Mouse (Mus musculus): ENCODE results near the gene Cfd. TPM values are rescaled to one million over a fixed set of nuclear protein-coding genes. Genes with fewer than 3 reads are reported as not detected.

Cfd gene
- polyA plus RNA-seq, 1 experiment = not detected

- Histone ChIP-seq H3K4me1 (ENCODE audit: control insufficient read depth, insufficient read depth, low read length) (peaks cover 8% of the 10 kb centered on the region), H3K4me3 (ENCODE audit: insufficient read depth, low read length) (peak overlapping the region; percentile 87), H3K27ac (ENCODE audit: insufficient read depth, low read length) (peak overlapping the region; percentile 74)
- TF ChIP-seq CTCF (IDR thresholded peaks at IDR 0.05; ENCODE audit: borderline replicate concordance, insufficient read depth, low read length) = no peak
These were observed 37.5 kb downstream of the Cfd start for GRCm38 (mm10) chr10:79928030-79928694.

- Histone ChIP-seq H3K27ac (ENCODE audit: insufficient read depth, low read length) (no peak overlapping the region), H3K4me1 (ENCODE audit: control insufficient read depth, insufficient read depth, low read length) (peaks cover 12% of the 10 kb centered on the region), H3K4me3 (ENCODE audit: insufficient read depth, low read length) (peak overlapping the region; percentile 87)
- TF ChIP-seq POLR2A (IDR thresholded peaks at IDR 0.05; ENCODE audit: low read depth, low read length) = no peak
- TF ChIP-seq CTCF (IDR thresholded peaks at IDR 0.05; ENCODE audit: borderline replicate concordance, insufficient read depth, low read length) = no peak
These were observed 38.5 kb downstream of the Cfd start for GRCm38 (mm10) chr10:79928907-79929701.

- Histone ChIP-seq H3K4me1 (ENCODE audit: control insufficient read depth, insufficient read depth, low read length) (peaks cover 14% of the 10 kb centered on the region), H3K4me3 (ENCODE audit: insufficient read depth, low read length) (no peak overlapping the region), H3K27ac (ENCODE audit: insufficient read depth, low read length) (no peak overlapping the region)
- TF ChIP-seq POLR2A (IDR thresholded peaks at IDR 0.05; ENCODE audit: low read depth, low read length) (no peak), CTCF (IDR thresholded peaks at IDR 0.05; ENCODE audit: borderline replicate concordance, insufficient read depth, low read length) (no peak)
These were observed 39.5 kb downstream of the Cfd start for GRCm38 (mm10) chr10:79929967-79930825.

GRCm38 (mm10) chr10:79930826-79931186 lies 40.2 kb downstream of the Cfd start:
- TF ChIP-seq CTCF (IDR thresholded peaks at IDR 0.05; ENCODE audit: borderline replicate concordance, insufficient read depth, low read length) (no peak), POLR2A (IDR thresholded peaks at IDR 0.05; ENCODE audit: low read depth, low read length) (no peak)
- H3K4me1 ChIP-seq (ENCODE audit: control insufficient read depth, insufficient read depth, low read length) = peaks cover 14% of the 10 kb centered on the region
- no peak overlapping the region for H3K4me3 ChIP-seq (ENCODE audit: insufficient read depth, low read length)
- no peak overlapping the region for H3K27ac ChIP-seq (ENCODE audit: insufficient read depth, low read length)

GRCm38 (mm10) chr10:79931797-79932196 lies 41.1 kb downstream of the Cfd start:
- Histone ChIP-seq H3K27ac (ENCODE audit: insufficient read depth, low read length) (no peak overlapping the region), H3K4me1 (ENCODE audit: control insufficient read depth, insufficient read depth, low read length) (peaks cover 17% of the 10 kb centered on the region), H3K4me3 (ENCODE audit: insufficient read depth, low read length) (no peak overlapping the region)
- TF ChIP-seq POLR2A (IDR thresholded peaks at IDR 0.05; ENCODE audit: low read depth, low read length) (no peak), CTCF (IDR thresholded peaks at IDR 0.05; ENCODE audit: borderline replicate concordance, insufficient read depth, low read length) (no peak)

GRCm38 (mm10) chr10:79932736-79933135 lies 42.1 kb downstream of the Cfd start:
- H3K27ac ChIP-seq (ENCODE audit: insufficient read depth, low read length) = no peak overlapping the region
- TF ChIP-seq CTCF (IDR thresholded peaks at IDR 0.05; ENCODE audit: borderline replicate concordance, insufficient read depth, low read length) = no peak
- no peak for TF ChIP-seq POLR2A (IDR thresholded peaks at IDR 0.05; ENCODE audit: low read depth, low read length)
- peaks cover 17% of the 10 kb centered on the region for H3K4me1 ChIP-seq (ENCODE audit: control insufficient read depth, insufficient read depth, low read length)
- no peak overlapping the region for H3K4me3 ChIP-seq (ENCODE audit: insufficient read depth, low read length)

- Histone ChIP-seq H3K4me3 (ENCODE audit: insufficient read depth, low read length) (no peak overlapping the region), H3K4me1 (ENCODE audit: control insufficient read depth, insufficient read depth, low read length) (peaks cover 17% of the 10 kb centered on the region), H3K27ac (ENCODE audit: insufficient read depth, low read length) (no peak overlapping the region)
- TF ChIP-seq POLR2A (IDR thresholded peaks at IDR 0.05; ENCODE audit: low read depth, low read length) (no peak), CTCF (IDR thresholded peaks at IDR 0.05; ENCODE audit: borderline replicate concordance, insufficient read depth, low read length) (no peak)
These were observed 42.6 kb downstream of the Cfd start for GRCm38 (mm10) chr10:79933145-79933679.

- peaks cover 17% of the 10 kb centered on the region for H3K4me1 ChIP-seq (ENCODE audit: control insufficient read depth, insufficient read depth, low read length)
- TF ChIP-seq POLR2A (IDR thresholded peaks at IDR 0.05; ENCODE audit: low read depth, low read length) = no peak
- TF ChIP-seq CTCF (IDR thresholded peaks at IDR 0.05; ENCODE audit: borderline replicate concordance, insufficient read depth, low read length) = no peak
- H3K4me3 ChIP-seq (ENCODE audit: insufficient read depth, low read length) = no peak overlapping the region
- no peak overlapping the region for H3K27ac ChIP-seq (ENCODE audit: insufficient read depth, low read length)
These were observed 43.2 kb downstream of the Cfd start for GRCm38 (mm10) chr10:79933861-79934260.

- Histone ChIP-seq H3K4me1 (ENCODE audit: control insufficient read depth, insufficient read depth, low read length) (peaks cover 17% of the 10 kb centered on the region), H3K27ac (ENCODE audit: insufficient read depth, low read length) (no peak overlapping the region), H3K4me3 (ENCODE audit: insufficient read depth, low read length) (no peak overlapping the region)
- TF ChIP-seq POLR2A (IDR thresholded peaks at IDR 0.05; ENCODE audit: low read depth, low read length) (no peak), CTCF (IDR thresholded peaks at IDR 0.05; ENCODE audit: borderline replicate concordance, insufficient read depth, low read length) (no peak)
These were observed 43.6 kb downstream of the Cfd start for GRCm38 (mm10) chr10:79934272-79934721.
